Mouse (Mus musculus) left cerebral cortex, postnatal 14 days (tissue): Measurements from ENCODE around the gene Lrrc56. TPM values are rescaled to one million over a fixed set of nuclear protein-coding genes. Genes with fewer than 3 reads are reported as not detected.
"Not testable (repeated sequence)": the region's sequence is repeated elsewhere in the genome, so short reads cannot be mapped to it uniquely, and the experiment has no call there.

ENCODE experiments used
- DNase-seq, 2 experiments: peaks; one replicate each; pipeline ENCODE4 v3.0.0; 2021 to 2022; ENCODE audit warnings: low spot score in 2 of 2, mixed read lengths in 1 of 2
- intact Hi-C: fragments of 180-260 bp; cut with DNase I; formaldehyde crosslinking; loops from one replicate; pipeline ENCODE4 v1.15.1; 2025
- microRNA-seq, 2 experiments: library from miRNA; unstranded; fragments of <30 nt; microRNA quantifications; one replicate each; pipeline ENCODE4 v1.2.0; 2022
- total RNA-seq, 2 experiments: library from RNA; stranded (reverse); gene quantifications; 2 replicates each; pipeline ENCODE4 v1.2.3; 2021

Gene Lrrc56
- total RNA-seq, 2 experiments from 2014 or later = 3.6 to 4.5 TPM

GRCm38 (mm10) chr7:141231551-141231950, 37.6 kb downstream of the Lrrc56 start:
- intact Hi-C loops = no loop called here
- DNase-seq = no peak

DNA sequence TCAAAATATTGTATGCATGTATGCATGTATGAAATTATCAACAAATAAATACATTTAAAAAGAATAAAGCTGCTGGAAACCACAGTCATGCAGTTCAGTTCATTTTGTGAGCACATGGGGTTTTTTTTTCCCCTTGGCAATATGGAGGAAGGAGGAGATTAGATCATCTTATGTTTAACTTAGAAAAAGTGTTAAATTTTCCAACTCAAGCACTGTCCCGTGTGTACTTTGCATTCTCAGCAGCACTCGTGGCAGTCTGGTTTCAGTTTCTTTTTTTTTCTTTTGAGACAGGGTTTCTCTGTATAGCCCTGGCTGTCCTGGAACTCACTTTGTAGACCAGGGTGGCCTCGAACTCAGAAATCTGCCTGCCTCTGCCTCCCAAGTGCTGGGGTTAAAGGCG, 56.5 kb downstream of the Lrrc56 start:
- DNase-seq = not testable (repeated sequence)
- intact Hi-C loops = loop anchor here (10.0 kb wide), 1 partner anchor 64 kb away; no protein-coding TSS in a partner anchor

DNA sequence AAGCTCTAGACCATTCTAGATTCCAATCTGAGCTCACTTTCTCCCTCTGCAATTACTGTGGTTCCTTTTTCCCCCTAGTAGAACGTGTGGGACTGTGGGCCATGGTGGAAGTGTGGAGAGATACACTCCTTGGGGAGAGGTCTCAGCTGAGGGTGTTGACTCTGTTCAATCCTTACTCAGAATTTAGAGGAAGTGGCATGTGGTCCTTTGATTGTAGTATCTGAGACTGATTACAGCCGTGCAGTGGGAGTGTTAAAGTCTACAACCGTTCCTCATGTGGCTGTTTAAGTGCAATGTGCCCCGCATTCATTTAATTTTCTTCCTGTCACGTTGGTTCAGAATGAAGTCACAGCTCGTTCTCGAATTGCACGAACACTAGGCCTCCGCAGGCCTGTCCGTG, 62.2 kb downstream of the Lrrc56 start:
- intact Hi-C loops = loop anchor here (10.0 kb wide), 1 partner anchor 59 kb away; no protein-coding TSS in a partner anchor
- no peak for DNase-seq

Small RNAs within 50 kb of the gene (microRNA-seq; reads per million reads assigned to microRNA genes)
- 63.3 to 99.3 reads per million in 2 experiments for gene Mir210

Other genes with a start within 250 kb of the Lrrc56 start
- not detected for gene Ifitm5, start 243.9 kb upstream of the Lrrc56 start, total RNA-seq
- not detected for gene Gm45717, start 238.2 kb upstream of the Lrrc56 start, total RNA-seq
- 10 to 100 TPM; 11.5 to 15.0 TPM for gene Ifitm2, start 238.2 kb upstream of the Lrrc56 start, total RNA-seq
- 1 to 10 TPM; 4.7 to 4.9 TPM for gene Ifitm1, start 226.9 kb upstream of the Lrrc56 start, total RNA-seq
- 10 to 100 TPM in 1 of 2 experiments, 1 to 10 TPM in 1; 9.1 to 10.3 TPM for gene Ifitm3, start 183.4 kb upstream of the Lrrc56 start, total RNA-seq
- gene Ifitm6, start 176.2 kb upstream of the Lrrc56 start, total RNA-seq = not detected
- gene Gm17387, start 165.0 kb upstream of the Lrrc56 start, total RNA-seq = not detected
- 10 to 100 TPM; 92.9 to 93.9 TPM for gene B4galnt4, start 133.1 kb upstream of the Lrrc56 start, total RNA-seq
- under 1 TPM in 1 of 2 experiments, not detected in 1; 0.55 TPM for gene Pkp3, start 115.9 kb upstream of the Lrrc56 start, total RNA-seq
- 1 to 10 TPM; 2.5 to 2.6 TPM for gene Sigirr, start 93.6 kb upstream of the Lrrc56 start, total RNA-seq
- not detected for gene Ano9, start 76.4 kb upstream of the Lrrc56 start, total RNA-seq
- 10 to 100 TPM; 52.9 to 65.6 TPM for gene Ptdss2, start 71.8 kb upstream of the Lrrc56 start, total RNA-seq
- gene Rnh1, start 21.3 kb upstream of the Lrrc56 start, total RNA-seq = 10 to 100 TPM; 25.8 to 25.9 TPM
- 100 to 1,000 TPM; 249 to 272 TPM for gene Hras, start 152 bp upstream of the Lrrc56 start, total RNA-seq
- gene Lmntd2, start 19.9 kb downstream of the Lrrc56 start, total RNA-seq = not detected
- under 1 TPM in 1 of 2 experiments, not detected in 1; 0.47 TPM for gene Rassf7, start 21.7 kb downstream of the Lrrc56 start, total RNA-seq
- gene Phrf1, start 34.6 kb downstream of the Lrrc56 start, total RNA-seq = 10 to 100 TPM; 65.9 to 66.6 TPM
- gene Irf7, start 72.3 kb downstream of the Lrrc56 start, total RNA-seq = 1 to 10 TPM in 1 of 2 experiments, not detected in 1; 1.4 TPM
- gene Cdhr5, start 82.6 kb downstream of the Lrrc56 start, total RNA-seq = not detected
- gene Sct, start 85.0 kb downstream of the Lrrc56 start, total RNA-seq = not detected
- under 1 TPM; 0.15 to 0.27 TPM for gene Drd4, start 97.8 kb downstream of the Lrrc56 start, total RNA-seq
- 100 to 1,000 TPM; 164 to 170 TPM for gene Deaf1, start 133.5 kb downstream of the Lrrc56 start, total RNA-seq
- 10 to 100 TPM; 23.6 to 30.6 TPM for gene Tmem80, start 133.6 kb downstream of the Lrrc56 start, total RNA-seq
- gene Eps8l2, start 144.7 kb downstream of the Lrrc56 start, total RNA-seq = 1 to 10 TPM; 1.3 to 1.8 TPM
- 100 to 1,000 TPM; 102 to 119 TPM for gene Taldo1, start 198.0 kb downstream of the Lrrc56 start, total RNA-seq
- gene Gatd1, start 220.0 kb downstream of the Lrrc56 start, total RNA-seq = 10 to 100 TPM; 36.0 to 42.6 TPM
- gene Cend1, start 235.3 kb downstream of the Lrrc56 start, total RNA-seq = 100 to 1,000 TPM; 338 to 362 TPM
- 100 to 1,000 TPM; 331 to 339 TPM for gene Slc25a22, start 243.7 kb downstream of the Lrrc56 start, total RNA-seq
- gene Pidd1, start 249.9 kb downstream of the Lrrc56 start, total RNA-seq = 1 to 10 TPM; 1.2 to 2.4 TPM